Mouse (Mus musculus) heart, embryonic 15.5 days (tissue): ENCODE data around the gene Ctu2. TPM values are rescaled to one million over a fixed set of nuclear protein-coding genes. Genes with fewer than 3 reads are reported as not detected.
A peak's percentile ranks its signal among the peaks of the same experiment; 100 is the strongest.

Source experiments
- ATAC-seq: fragments of 200-750 bp; cut with Nextera tagmentation; replicated peaks from 2 replicates; pipeline ENCODE4 v1.8.0; 2017; ENCODE audit warnings: low read depth, moderate TSS enrichment; ENCODE audit not compliant: insufficient number of reproducible peaks, insufficient read depth, low FRiP score
- H3K27ac ChIP-seq: fragments of 300-500 bp; sonication (generic); 2 replicates; pipeline ENCODE4 v1.5.1; 2015; ENCODE audit warnings: mild to moderate bottlenecking, inconsistent platforms
- H3K27me3 ChIP-seq: fragments of 300-500 bp; sonication (generic); 2 replicates; pipeline ENCODE4 v1.6.1; 2015; ENCODE audit warnings: inconsistent platforms
- H3K36me3 ChIP-seq: fragments of 300-500 bp; sonication (generic); 2 replicates; pipeline ENCODE4 v1.6.1; 2015; ENCODE audit warnings: mild to moderate bottlenecking, inconsistent platforms
- H3K4me1 ChIP-seq: fragments of 300-500 bp; sonication (generic); replicated peaks from 2 replicates; pipeline ENCODE4 v1.6.1; 2015; ENCODE audit warnings: inconsistent platforms
- H3K4me2 ChIP-seq: fragments of 300-500 bp; sonication (generic); 2 replicates; pipeline ENCODE4 v1.6.1; 2015; ENCODE audit warnings: inconsistent platforms, mild to moderate bottlenecking, moderate library complexity
- H3K4me3 ChIP-seq: fragments of 300-500 bp; sonication (generic); 2 replicates; pipeline ENCODE4 v1.5.1; 2015; ENCODE audit warnings: mild to moderate bottlenecking, inconsistent platforms
- H3K9ac ChIP-seq: fragments of 300-500 bp; sonication (generic); 2 replicates; pipeline ENCODE4 v1.6.1; 2015; ENCODE audit warnings: mild to moderate bottlenecking, inconsistent platforms
- H3K9me3 ChIP-seq: fragments of 300-500 bp; sonication (generic); replicated peaks from 2 replicates; pipeline ENCODE4 v1.6.1; 2016; ENCODE audit warnings: inconsistent platforms
- WGBS: fragments of 180-500 bp; shearing (Covaris S2); methylation state at CpG from one replicate; pipeline ENCODE4 v1.1.7; 2015; ENCODE audit warnings: mixed read lengths; 5-methylcytosine and 5-hydroxymethylcytosine counted together
- polyA plus RNA-seq: library from polyadenylated mRNA; unstranded; fragments of >200 nt; fragmentation: Nextera tagmentation; extraction: Ambion mirVana; gene quantifications from 2 replicates; pipeline ENCODE4 v1.2.1, GENCODE M21; 2015

Gene Ctu2
- polyA plus RNA-seq, 1 experiment from 2014 or later: 23.0 TPM

GRCm38 (mm10) chr8:122497016-122497734 lies 21.2 kb downstream of the Ctu2 start:
- no peak overlapping the region for H3K4me3 ChIP-seq
- H3K36me3 ChIP-seq: peaks cover 53% of the 10 kb centered on the region
- H3K27ac ChIP-seq: peak overlapping the region; percentile 44
- peak; percentile 8; the same call in 1 of the 2 replicates for ATAC-seq
- no peak overlapping the region for H3K9ac ChIP-seq
- H3K4me1 ChIP-seq: peaks cover 6% of the 10 kb centered on the region; the same call in 1 of the 2 replicates
- WGBS: 75% methylated on average over 12 of the region's 12 CpGs
- H3K4me2 ChIP-seq: no peak overlapping the region
- no peaks in the 10 kb centered on the region for H3K9me3 ChIP-seq
- H3K27me3 ChIP-seq: no peaks in the 10 kb centered on the region

GRCm38 (mm10) chr8:122497912-122498311 lies 22.0 kb downstream of the Ctu2 start:
- ATAC-seq: no peak
- peaks cover 6% of the 10 kb centered on the region; the same call in 1 of the 2 replicates for H3K4me1 ChIP-seq
- no peaks in the 10 kb centered on the region for H3K9me3 ChIP-seq
- H3K9ac ChIP-seq: no peak overlapping the region
- no peak overlapping the region for H3K4me2 ChIP-seq
- 68% methylated on average over 17 of the region's 17 CpGs for WGBS
- peak overlapping the region; percentile 44 for H3K27ac ChIP-seq
- H3K4me3 ChIP-seq: no peak overlapping the region
- H3K27me3 ChIP-seq: no peaks in the 10 kb centered on the region
- H3K36me3 ChIP-seq: peaks cover 50% of the 10 kb centered on the region

- no peak overlapping the region for H3K4me2 ChIP-seq
- 26% methylated on average over 10 of the region's 10 CpGs for WGBS
- H3K4me1 ChIP-seq: peaks cover 6% of the 10 kb centered on the region; the same call in 1 of the 2 replicates
- H3K27ac ChIP-seq: no peak overlapping the region
- no peaks in the 10 kb centered on the region for H3K27me3 ChIP-seq
- H3K36me3 ChIP-seq: peaks cover 26% of the 10 kb centered on the region
- no peak overlapping the region for H3K4me3 ChIP-seq
- ATAC-seq: peak; percentile 34; the same call in 1 of the 2 replicates
- H3K9ac ChIP-seq: no peak overlapping the region
- no peaks in the 10 kb centered on the region for H3K9me3 ChIP-seq
Measured at GRCm38 (mm10) chr8:122500856-122501255, 24.9 kb downstream of the Ctu2 start.

GRCm38 (mm10) chr8:122511552-122511951 lies 35.6 kb downstream of the Ctu2 start:
- Histone ChIP-seq H3K36me3 (no peaks in the 10 kb centered on the region; the same call in 1 of the 2 replicates), H3K4me1 (peaks cover 34% of the 10 kb centered on the region)

GRCm38 (mm10) chr8:122512392-122512791 lies 36.4 kb downstream of the Ctu2 start:
- Histone ChIP-seq H3K27ac (peak overlapping the region; percentile 64; the same call in 1 of the 2 replicates), H3K4me3 (no peak overlapping the region), H3K27me3 (no peaks in the 10 kb centered on the region), H3K9ac (no peak overlapping the region), H3K4me1 (peaks cover 41% of the 10 kb centered on the region), H3K9me3 (no peaks in the 10 kb centered on the region), H3K36me3 (no peaks in the 10 kb centered on the region), H3K4me2 (no peak overlapping the region)
- ATAC-seq: no peak
- WGBS: 57% methylated on average over 7 of the region's 7 CpGs

More at GRCm38 (mm10) chr8:122511552-122511951, 35.6 kb downstream of the Ctu2 start:
- Histone ChIP-seq H3K4me3 (no peak overlapping the region), H3K9me3 (no peaks in the 10 kb centered on the region), H3K9ac (no peak overlapping the region), H3K4me2 (no peak overlapping the region), H3K27me3 (no peaks in the 10 kb centered on the region), H3K27ac (peak overlapping the region; percentile 64)
- peak; percentile 42 for ATAC-seq
- 56% methylated on average over 16 of the region's 16 CpGs for WGBS

- Histone ChIP-seq H3K27ac (no peak overlapping the region), H3K27me3 (no peaks in the 10 kb centered on the region), H3K9ac (no peak overlapping the region), H3K36me3 (no peaks in the 10 kb centered on the region), H3K9me3 (no peaks in the 10 kb centered on the region), H3K4me3 (no peak overlapping the region), H3K4me1 (peaks cover 68% of the 10 kb centered on the region), H3K4me2 (no peak overlapping the region)
- WGBS: 86% methylated on average over 14 of the region's 14 CpGs
- no peak for ATAC-seq
Measured at GRCm38 (mm10) chr8:122515699-122516098, 39.8 kb downstream of the Ctu2 start.

- H3K4me1 ChIP-seq: peaks cover 55% of the 10 kb centered on the region
- no peaks in the 10 kb centered on the region for H3K27me3 ChIP-seq
- 29% methylated on average over 6 of the region's 6 CpGs for WGBS
- H3K27ac ChIP-seq: peak overlapping the region; percentile 84
- peak overlapping the region; percentile 15; the same call in 1 of the 2 replicates for H3K4me2 ChIP-seq
- no peaks in the 10 kb centered on the region for H3K9me3 ChIP-seq
- H3K36me3 ChIP-seq: no peaks in the 10 kb centered on the region
- no peak overlapping the region for H3K4me3 ChIP-seq
- 0 out of 2 replicates have a peak overlapping the region, but pooled peaks have one; percentile 32 for H3K9ac ChIP-seq
- peak; percentile 76 for ATAC-seq
Measured at GRCm38 (mm10) chr8:122517541-122518190, 41.7 kb downstream of the Ctu2 start.

GRCm38 (mm10) chr8:122520611-122521010 lies 44.7 kb downstream of the Ctu2 start:
- Histone ChIP-seq H3K4me1 (peaks cover 77% of the 10 kb centered on the region), H3K9me3 (no peaks in the 10 kb centered on the region), H3K36me3 (no peaks in the 10 kb centered on the region), H3K4me2 (no peak overlapping the region), H3K9ac (peak overlapping the region; percentile 19; the same call in 1 of the 2 replicates), H3K27ac (peak overlapping the region; percentile 84), H3K4me3 (no peak overlapping the region), H3K27me3 (no peaks in the 10 kb centered on the region)
- WGBS: 54% methylated on average over 11 of the region's 11 CpGs
- no peak for ATAC-seq

- 33% methylated on average over 14 of the region's 14 CpGs for WGBS
- ATAC-seq: 0 out of 2 replicates have a peak, but pooled peaks have one; percentile 7
- peak overlapping the region; percentile 11 for H3K4me3 ChIP-seq
Measured at GRCm38 (mm10) chr8:122522796-122523651, 47.1 kb downstream of the Ctu2 start.

GRCm38 (mm10) chr8:122523652-122524360 lies 47.9 kb downstream of the Ctu2 start:
- Histone ChIP-seq H3K4me1 (peaks cover 75% of the 10 kb centered on the region), H3K27me3 (no peaks in the 10 kb centered on the region), H3K27ac (peak overlapping the region; percentile 86), H3K4me2 (peak overlapping the region; percentile 50), H3K4me3 (peak overlapping the region; percentile 11), H3K36me3 (no peaks in the 10 kb centered on the region), H3K9me3 (no peaks in the 10 kb centered on the region), H3K9ac (peak overlapping the region; percentile 47)
- 18% methylated on average over 23 of the region's 23 CpGs for WGBS
- ATAC-seq: no peak

More at GRCm38 (mm10) chr8:122522796-122523651, 47.1 kb downstream of the Ctu2 start:
- no peaks in the 10 kb centered on the region for H3K9me3 ChIP-seq
- H3K27ac ChIP-seq: peak overlapping the region; percentile 86
- H3K27me3 ChIP-seq: no peaks in the 10 kb centered on the region
- H3K36me3 ChIP-seq: no peaks in the 10 kb centered on the region
- H3K9ac ChIP-seq: peak overlapping the region; percentile 47
- H3K4me2 ChIP-seq: peak overlapping the region; percentile 50
- H3K4me1 ChIP-seq: peaks cover 83% of the 10 kb centered on the region
